Mouse (Mus musculus) intestine, embryonic 14.5 days (tissue): ENCODE results near the gene Nup54. TPM values are rescaled to one million over a fixed set of nuclear protein-coding genes. Genes with fewer than 3 reads are reported as not detected.
A peak's percentile ranks its signal among the peaks of the same experiment; 100 is the strongest.

Experiments
- ATAC-seq: fragments of 200-750 bp; cut with Nextera tagmentation; replicated peaks from 2 replicates; pipeline ENCODE4 v1.8.0; 2017; ENCODE audit warnings: low read depth, moderate number of reproducible peaks, moderate TSS enrichment, moderate library complexity; ENCODE audit not compliant: low FRiP score, low TSS enrichment
- DNase-seq: peaks from one replicate; pipeline ENCODE4 v3.0.0-alpha.2; 2018; ENCODE audit warnings: low spot score
- H3K27ac ChIP-seq: fragments of 300-500 bp; sonication (generic); 2 replicates; pipeline ENCODE4 v1.5.1; 2014; ENCODE audit warnings: low read depth, mild to moderate bottlenecking, control low read depth
- H3K27me3 ChIP-seq: fragments of 300-500 bp; sonication (generic); replicated peaks from 2 replicates; pipeline ENCODE4 v1.6.1; 2014; ENCODE audit warnings: low read length, control low read depth; ENCODE audit not compliant: control insufficient read depth, insufficient read depth
- H3K36me3 ChIP-seq: fragments of 300-500 bp; sonication (generic); 2 replicates; pipeline ENCODE4 v1.6.1; 2014; ENCODE audit warnings: low read length, control low read depth; ENCODE audit not compliant: control insufficient read depth, insufficient read depth
- H3K4me1 ChIP-seq: fragments of 300-500 bp; sonication (generic); replicated peaks from 2 replicates; pipeline ENCODE4 v1.6.1; 2014; ENCODE audit warnings: low read length, control low read depth, mixed read lengths; ENCODE audit not compliant: control insufficient read depth, insufficient read depth
- H3K4me2 ChIP-seq: fragments of 300-500 bp; sonication (generic); 2 replicates; pipeline ENCODE4 v1.6.1; 2014; ENCODE audit warnings: low read length
- H3K4me3 ChIP-seq: fragments of 300-500 bp; sonication (generic); 2 replicates; pipeline ENCODE4 v1.5.1; 2014; ENCODE audit warnings: low read depth, low read length, control low read depth, mixed read lengths
- H3K9ac ChIP-seq: fragments of 300-500 bp; sonication (generic); 2 replicates; pipeline ENCODE4 v1.6.1; 2014; ENCODE audit warnings: mild to moderate bottlenecking, low read length
- H3K9me3 ChIP-seq: fragments of 300-500 bp; sonication (generic); 2 replicates; pipeline ENCODE4 v1.6.1; 2016; ENCODE audit warnings: low read length, control low read depth; ENCODE audit not compliant: control insufficient read depth
- WGBS: fragments of 180-500 bp; shearing (Covaris S2); extraction: QIAGEN DNeasy Blood & Tissue Kit; methylation state at CpG from one replicate; pipeline ENCODE4 v1.1.7; 2014; 5-methylcytosine and 5-hydroxymethylcytosine counted together
- polyA plus RNA-seq: library from polyadenylated mRNA; unstranded; fragments of >200 nt; fragmentation: Nextera tagmentation; extraction: Ambion mirVana; gene quantifications from 2 replicates; pipeline ENCODE4 v1.2.1, GENCODE M21; 2014

Nup54 gene
- polyA plus RNA-seq, 1 experiment from 2014 or later, result 57.2 TPM

DNA sequence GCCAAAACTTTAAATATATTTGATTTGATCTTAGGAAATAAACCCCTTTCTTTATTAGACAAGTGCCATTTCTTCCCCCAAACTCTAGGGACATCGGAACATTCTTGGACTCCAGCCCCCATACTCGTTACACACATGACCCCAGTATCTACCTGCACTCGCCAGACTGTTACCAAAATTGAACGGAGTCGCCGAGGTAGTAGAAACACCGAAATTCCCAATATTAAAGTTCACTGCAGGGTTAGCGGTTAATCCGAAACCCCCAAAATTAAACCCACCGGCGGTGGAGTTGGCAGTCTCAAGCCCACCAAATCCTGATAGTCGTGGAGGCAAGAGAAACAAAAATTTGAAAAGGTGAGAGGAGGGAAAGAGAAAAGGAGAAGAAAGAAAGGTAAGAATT is 949 bp downstream of the Nup54 start:
- DNase-seq, result peak; percentile 53
- peak overlapping the region; percentile 76 for H3K4me2 ChIP-seq
- H3K27me3 ChIP-seq, result no peaks in the 10 kb centered on the region
- peaks cover 14% of the 10 kb centered on the region for H3K36me3 ChIP-seq
- H3K9ac ChIP-seq, result peak overlapping the region; percentile 83
- peak overlapping the region; percentile 65 for H3K4me3 ChIP-seq
- H3K9me3 ChIP-seq, result no peaks in the 10 kb centered on the region
- H3K27ac ChIP-seq, result 0 out of 2 replicates have a peak overlapping the region, but pooled peaks have one; percentile 73
- H3K4me1 ChIP-seq, result peaks cover 11% of the 10 kb centered on the region; the same call in 1 of the 2 replicates
- no peak for ATAC-seq
- 2% methylated on average over 12 of the region's 12 CpGs for WGBS

DNA sequence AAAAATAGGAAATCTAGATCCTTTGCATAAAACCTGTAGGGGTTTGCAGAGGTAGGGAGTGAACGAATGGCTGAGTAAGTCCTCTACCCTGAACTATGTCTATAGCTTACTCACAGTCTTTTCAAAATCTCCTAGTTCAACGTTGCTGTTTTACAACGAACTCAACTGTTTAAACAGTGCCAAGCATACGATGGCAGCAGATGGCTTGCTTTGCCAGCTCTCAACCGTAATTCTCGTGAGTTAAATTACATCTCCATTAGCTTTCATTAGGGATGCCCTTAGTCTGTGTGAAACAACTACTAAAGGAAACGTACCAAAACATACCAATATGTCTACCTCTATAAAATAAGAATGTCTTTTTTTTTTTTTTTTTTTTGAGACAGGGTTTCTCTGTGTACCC is 3.4 kb downstream of the Nup54 start:
- Histone ChIP-seq H3K27me3 (no peaks in the 10 kb centered on the region), H3K4me3 (no peak overlapping the region), H3K27ac (no peak overlapping the region), H3K9ac (no peak overlapping the region), H3K4me2 (no peak overlapping the region), H3K36me3 (peaks cover 39% of the 10 kb centered on the region), H3K9me3 (peaks cover 7% of the 10 kb centered on the region; the same call in 1 of the 2 replicates), H3K4me1 (peaks cover 11% of the 10 kb centered on the region; the same call in 1 of the 2 replicates)
- ATAC-seq (no peak), DNase-seq (no peak)
- WGBS, result 82% methylated on average over 7 of the region's 7 CpGs

DNA sequence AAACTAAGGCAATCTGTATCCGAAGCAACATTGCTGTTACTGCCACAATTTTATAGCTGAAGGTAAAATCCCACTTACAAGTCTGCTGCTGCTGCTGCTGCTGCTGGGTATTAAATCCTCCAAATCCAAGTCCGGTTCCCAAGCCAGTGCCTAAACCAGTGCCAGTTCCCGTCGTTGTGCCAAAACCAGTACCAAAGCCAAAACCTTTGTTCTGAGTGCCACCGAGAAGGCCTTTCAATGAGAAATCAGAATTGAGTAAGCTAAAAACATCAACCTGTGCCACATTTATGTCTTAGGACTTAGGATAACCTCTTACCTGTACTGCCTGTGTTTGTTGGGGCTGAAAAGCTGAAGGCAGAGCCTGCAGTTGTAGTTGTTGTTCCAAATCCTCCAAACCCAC is 4.3 kb downstream of the Nup54 start:
- 87% methylated on average over 5 of the region's 5 CpGs for WGBS
- Histone ChIP-seq H3K27ac (no peak overlapping the region), H3K9me3 (peaks cover 7% of the 10 kb centered on the region; the same call in 1 of the 2 replicates), H3K36me3 (peaks cover 46% of the 10 kb centered on the region), H3K9ac (no peak overlapping the region), H3K4me1 (peaks cover 11% of the 10 kb centered on the region; the same call in 1 of the 2 replicates), H3K4me3 (no peak overlapping the region), H3K27me3 (no peaks in the 10 kb centered on the region), H3K4me2 (no peak overlapping the region)
- DNase-seq (no peak), ATAC-seq (no peak)

DNA sequence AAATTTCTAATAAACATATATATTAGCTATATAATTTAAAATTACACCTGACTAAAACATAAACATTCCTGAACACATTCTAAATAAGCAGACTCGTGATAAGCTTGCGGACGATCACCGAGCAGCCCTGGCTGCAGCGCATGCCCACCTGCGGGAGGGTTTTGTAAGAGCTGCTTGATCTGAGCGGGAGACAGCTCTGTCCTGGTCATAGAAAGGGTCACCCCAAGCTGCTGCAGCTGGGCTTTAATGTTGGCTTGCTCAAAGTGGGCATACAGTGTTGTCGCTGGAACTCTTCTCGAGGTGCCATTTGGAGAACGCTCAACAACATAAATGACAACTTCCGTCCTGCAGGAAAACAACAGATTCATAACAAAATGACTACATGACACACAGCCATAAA is 10.9 kb downstream of the Nup54 start:
- Histone ChIP-seq H3K4me3 (no peak overlapping the region), H3K9ac (no peak overlapping the region), H3K27ac (no peak overlapping the region), H3K27me3 (no peaks in the 10 kb centered on the region), H3K36me3 (peaks cover 96% of the 10 kb centered on the region), H3K9me3 (peaks cover 7% of the 10 kb centered on the region; the same call in 1 of the 2 replicates), H3K4me1 (no peaks in the 10 kb centered on the region), H3K4me2 (no peak overlapping the region)
- 93% methylated on average over 11 of the region's 11 CpGs for whole genome bisulfite sequencing
- ATAC-seq (no peak), DNase-seq (no peak)

DNA sequence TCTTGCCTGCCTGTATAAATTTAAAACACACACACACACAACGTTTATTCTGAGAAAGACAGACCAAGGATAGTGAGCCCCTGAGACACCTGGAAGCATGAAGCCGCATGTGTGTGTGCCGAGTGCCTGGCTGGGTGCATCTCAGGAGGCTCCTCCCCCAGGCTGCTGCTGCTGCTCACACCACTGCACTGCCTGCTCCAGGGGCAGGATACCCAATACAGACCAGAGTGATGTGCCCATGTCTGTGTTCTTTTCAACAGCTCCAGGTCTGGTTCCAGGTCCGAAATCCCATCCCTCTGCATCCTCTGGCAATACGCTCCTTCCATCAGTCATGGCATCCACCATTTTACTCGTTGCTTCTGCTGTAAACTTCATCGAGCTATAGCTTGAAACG is 21.0 kb downstream of the Nup54 start:
- ATAC-seq (0 out of 2 replicates have a peak, but pooled peaks have one; percentile 40), DNase-seq (no peak)
- peaks cover 45% of the 10 kb centered on the region for H3K36me3 ChIP-seq
- H3K9ac ChIP-seq, result no peak overlapping the region
- no peak overlapping the region for H3K4me2 ChIP-seq
- H3K4me1 ChIP-seq, result no peaks in the 10 kb centered on the region
- H3K27ac ChIP-seq, result no peak overlapping the region
- no peak overlapping the region for H3K4me3 ChIP-seq
- no peaks in the 10 kb centered on the region for H3K9me3 ChIP-seq
- WGBS, result 79% methylated on average over 8 of the region's 8 CpGs
- no peaks in the 10 kb centered on the region for H3K27me3 ChIP-seq

DNA sequence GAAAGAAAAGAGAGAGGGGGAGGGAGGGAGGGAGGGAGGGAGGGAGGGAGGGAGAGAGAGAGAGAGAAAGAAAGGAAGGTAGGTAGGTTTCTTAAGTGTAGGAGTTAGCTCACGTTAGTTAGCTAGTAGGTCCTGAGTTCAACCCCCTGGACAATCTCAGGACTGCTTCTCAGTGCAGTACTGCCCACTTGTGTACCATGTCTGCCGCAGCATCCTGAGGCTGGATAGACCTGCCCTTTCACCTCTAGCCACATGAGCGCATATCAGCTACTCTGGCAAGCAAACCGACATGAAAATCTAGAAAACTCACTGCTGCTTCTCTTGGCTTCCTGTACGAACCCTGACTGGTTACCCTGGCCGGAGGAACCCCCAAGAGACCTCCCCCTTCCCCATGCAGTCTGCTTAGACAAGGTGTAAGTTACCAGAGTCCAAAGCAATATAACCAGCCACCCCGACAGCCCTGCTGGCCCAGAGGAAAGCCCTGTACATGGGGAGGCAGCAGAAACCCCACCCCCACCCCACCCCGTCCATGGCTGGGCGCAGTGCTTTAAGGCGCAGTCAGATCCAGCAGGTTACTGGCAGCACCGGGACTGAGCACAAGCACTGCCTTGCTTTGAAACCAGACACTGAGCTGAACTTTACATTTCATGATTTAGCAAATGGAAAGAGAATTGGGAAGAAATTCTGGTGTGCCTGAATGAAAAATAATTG is 21.6 kb downstream of the Nup54 start:
- no peaks in the 10 kb centered on the region for H3K4me1 ChIP-seq
- no peak overlapping the region for H3K27ac ChIP-seq
- no peak overlapping the region for H3K4me3 ChIP-seq
- DNase-seq (no peak), ATAC-seq (no peak)
- H3K27me3 ChIP-seq, result no peaks in the 10 kb centered on the region
- H3K9ac ChIP-seq, result no peak overlapping the region
- WGBS, result 86% methylated on average over 11 of the region's 11 CpGs
- H3K36me3 ChIP-seq, result peaks cover 40% of the 10 kb centered on the region
- no peak overlapping the region for H3K4me2 ChIP-seq
- H3K9me3 ChIP-seq, result no peaks in the 10 kb centered on the region

DNA sequence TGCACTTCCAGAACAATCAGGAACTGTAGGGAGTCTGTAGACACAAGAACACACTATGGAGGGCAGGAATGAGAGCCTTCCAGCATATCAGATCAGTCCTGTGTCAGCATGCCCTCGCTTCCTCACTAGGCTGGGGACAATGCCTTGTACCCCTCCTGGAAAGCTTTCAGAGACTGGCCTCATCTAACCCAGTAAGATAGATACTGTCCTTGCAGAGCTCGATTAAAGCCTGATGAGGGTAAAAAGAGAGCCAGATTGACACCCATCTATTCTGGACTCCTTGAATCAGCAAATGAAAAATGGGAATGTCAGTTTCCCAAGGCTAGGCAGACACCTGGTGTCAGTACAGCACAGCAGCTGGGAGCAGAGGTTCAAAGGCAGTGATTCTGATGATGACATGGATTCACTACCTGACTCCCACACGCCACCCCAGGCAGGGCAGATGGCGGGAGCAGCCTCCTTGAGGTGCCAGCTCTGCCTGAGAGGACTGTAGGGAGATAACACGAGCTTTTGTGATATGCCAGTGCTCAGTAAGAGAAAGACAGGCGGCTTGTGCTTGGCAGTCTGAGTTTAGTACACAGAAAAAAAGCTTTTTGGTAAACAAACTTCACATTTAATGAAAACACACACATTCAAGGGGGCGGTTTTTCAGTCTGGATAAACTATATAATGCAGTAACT is 23.4 kb downstream of the Nup54 start:
- Histone ChIP-seq H3K4me2 (no peak overlapping the region), H3K4me1 (no peaks in the 10 kb centered on the region), H3K9ac (no peak overlapping the region), H3K36me3 (peaks cover 21% of the 10 kb centered on the region), H3K9me3 (no peaks in the 10 kb centered on the region), H3K27me3 (no peaks in the 10 kb centered on the region), H3K27ac (no peak overlapping the region), H3K4me3 (no peak overlapping the region)
- 67% methylated on average over 7 of the region's 7 CpGs for WGBS
- ATAC-seq (no peak), DNase-seq (no peak)

DNA sequence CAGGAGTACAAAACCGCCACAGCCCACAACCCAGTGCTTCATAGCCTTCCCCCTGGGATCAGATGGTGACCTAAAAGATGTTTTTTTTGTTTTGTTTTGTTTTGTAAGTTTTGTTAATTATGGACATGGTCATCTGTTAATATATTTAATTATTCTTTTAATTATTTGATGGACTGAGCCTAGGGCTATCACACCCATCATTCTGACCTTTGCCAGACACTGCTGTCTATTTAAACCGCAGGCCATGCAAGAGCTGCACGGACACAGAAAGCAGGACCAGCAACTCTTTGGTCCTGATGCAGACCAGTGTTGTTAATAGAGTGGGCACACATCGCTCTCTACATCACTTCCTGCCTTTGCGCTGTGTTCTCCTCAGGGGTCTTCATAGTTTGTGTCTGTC is 24.5 kb downstream of the Nup54 start:
- no peaks in the 10 kb centered on the region for H3K4me1 ChIP-seq
- H3K27ac ChIP-seq, result no peak overlapping the region
- no peak overlapping the region for H3K4me2 ChIP-seq
- H3K4me3 ChIP-seq, result no peak overlapping the region
- no peak overlapping the region for H3K9ac ChIP-seq
- no peaks in the 10 kb centered on the region for H3K9me3 ChIP-seq
- DNase-seq (no peak), ATAC-seq (no peak)
- 84% methylated on average over 5 of the region's 5 CpGs for WGBS
- no peaks in the 10 kb centered on the region for H3K27me3 ChIP-seq
- H3K36me3 ChIP-seq, result peaks cover 15% of the 10 kb centered on the region
